Mouse (Mus musculus): Measurements from ENCODE around the gene Snx33.

The Snx33 gene

DNA sequence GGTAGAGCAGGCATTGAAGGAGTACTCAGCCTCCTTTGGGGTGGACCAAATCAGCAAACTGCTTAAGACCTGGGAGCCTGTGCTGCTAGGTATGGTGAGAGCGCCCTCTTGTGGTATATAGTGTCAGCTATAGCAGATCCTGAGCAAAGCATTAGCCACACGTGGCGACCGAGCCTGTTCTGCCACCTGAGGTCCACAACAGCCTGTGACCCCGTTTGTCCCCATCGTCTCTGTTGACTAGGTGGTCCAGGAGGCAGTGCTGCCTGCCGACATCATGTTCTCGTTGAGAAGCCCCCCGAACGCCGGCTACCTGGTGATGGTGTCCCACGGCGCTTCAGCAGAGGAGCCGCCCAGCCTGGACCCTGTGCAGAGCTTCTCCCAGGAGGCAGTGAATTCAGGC is 38.4 kb downstream of the Snx33 start:
- peak; percentile 60 for DNase-seq

- DNase-seq, result no peak
These were observed 40.6 kb downstream of the Snx33 start for GRCm38 (mm10) chr9:56887581-56887980.

GRCm38 (mm10) chr9:56886601-56887000 is 41.6 kb downstream of the Snx33 start:
- no peak for DNase-seq

DNA sequence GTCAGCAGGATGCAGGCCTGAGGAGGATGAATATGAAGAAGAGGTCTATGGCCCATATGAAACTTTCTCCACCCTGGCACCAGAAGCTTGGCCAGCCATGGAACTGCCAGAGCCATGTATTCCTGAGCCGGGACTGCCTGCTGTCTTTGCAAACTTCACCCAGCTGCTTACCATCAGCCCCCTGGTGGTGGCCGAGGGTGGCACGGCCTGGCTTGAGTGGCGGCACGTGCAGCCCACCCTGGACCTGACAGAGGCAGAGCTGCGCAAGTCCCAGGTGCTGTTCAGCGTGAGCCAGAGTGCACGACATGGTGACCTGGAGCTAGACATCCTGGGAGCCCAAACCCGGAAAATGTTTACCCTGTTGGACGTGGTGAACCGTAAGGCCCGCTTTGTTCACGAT is 42.1 kb downstream of the Snx33 start:
- peak; percentile 34 for DNase-seq

DNA sequence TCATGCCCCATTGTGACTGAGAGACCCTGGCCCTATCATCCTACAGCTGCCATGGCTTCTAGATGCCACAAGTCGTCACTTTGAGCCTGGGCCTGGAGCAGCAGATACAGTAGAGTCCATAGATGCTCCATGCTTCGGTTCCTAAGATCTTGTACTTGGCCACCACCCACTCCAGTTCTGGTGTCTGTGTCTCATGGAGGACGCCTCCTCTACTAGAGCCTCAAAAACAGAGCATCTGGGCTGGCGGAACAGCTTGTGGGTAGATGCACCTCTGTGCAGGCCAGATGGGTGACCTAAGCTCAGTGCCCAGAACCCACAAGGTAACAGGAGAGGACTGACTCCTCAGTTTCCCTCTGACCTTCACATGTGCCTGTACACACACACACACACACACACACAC is 43.8 kb downstream of the Snx33 start:
- no peak for DNase-seq

GRCm38 (mm10) chr9:56883470-56883869 is 44.7 kb downstream of the Snx33 start:
- DNase-seq, result no peak

GRCm38 (mm10) chr9:56882818-56883217 is 45.4 kb downstream of the Snx33 start:
- no peak for DNase-seq

- no peak for DNase-seq
These were observed 45.9 kb downstream of the Snx33 start for GRCm38 (mm10) chr9:56882283-56882682.

DNA sequence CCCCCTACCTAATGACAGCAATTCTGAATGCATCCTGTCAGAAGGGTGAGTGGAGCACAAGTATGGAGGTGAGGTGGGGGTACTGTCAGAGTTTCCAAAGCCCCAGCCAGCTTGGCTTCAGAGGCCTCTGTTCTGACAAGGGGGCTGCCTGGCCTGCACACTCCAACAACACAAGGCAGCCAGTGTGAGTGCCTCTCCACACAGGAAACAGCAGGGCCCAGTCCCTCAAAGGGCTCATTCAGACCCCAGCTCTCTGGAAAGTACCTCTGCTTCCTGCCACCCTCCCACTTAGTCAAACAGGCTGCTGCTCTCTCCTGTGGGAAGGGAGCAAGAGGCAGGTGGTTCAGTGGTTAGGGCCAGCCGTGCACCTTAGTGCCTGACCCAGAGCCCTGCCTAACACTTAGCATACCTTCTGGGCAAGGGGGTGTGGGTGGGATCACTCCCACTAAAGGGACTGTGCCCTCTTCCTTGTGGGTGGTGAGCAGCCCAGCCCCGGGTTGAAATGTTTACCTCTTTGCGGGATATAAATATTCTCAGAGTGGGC is 46.6 kb downstream of the Snx33 start:
- no peak for DNase-seq

- DNase-seq, result no peak
These were observed 47.4 kb downstream of the Snx33 start for GRCm38 (mm10) chr9:56880790-56881189.

- DNase-seq, result no peak
These were observed 50.9 kb downstream of the Snx33 start for GRCm38 (mm10) chr9:56877284-56877683.

GRCm38 (mm10) chr9:56876784-56877183 is 51.4 kb downstream of the Snx33 start:
- DNase-seq, result peak; percentile 37

DNA sequence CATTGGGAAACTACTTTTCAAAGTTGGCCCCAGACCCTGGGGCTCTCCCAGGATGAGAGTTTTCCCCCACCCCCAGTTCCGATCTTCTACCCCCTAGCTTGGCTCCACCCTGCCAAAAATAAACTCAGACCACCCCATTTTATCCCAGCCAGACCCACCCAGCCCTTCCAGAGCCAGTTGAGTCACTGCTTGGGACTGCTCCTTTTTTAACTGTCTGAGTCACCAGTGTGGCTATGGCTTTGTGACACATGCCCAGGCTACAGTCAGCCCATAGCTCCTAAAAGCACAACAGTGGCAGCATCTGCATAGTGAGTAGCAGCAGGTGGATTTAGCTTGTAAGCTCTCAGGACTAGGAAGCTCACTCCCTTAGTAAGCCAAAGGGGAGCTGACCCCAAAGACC is 55.1 kb downstream of the Snx33 start:
- DNase-seq, result no peak

GRCm38 (mm10) chr9:56872105-56872903 is 55.9 kb downstream of the Snx33 start:
- DNase-seq, result no peak

DNA sequence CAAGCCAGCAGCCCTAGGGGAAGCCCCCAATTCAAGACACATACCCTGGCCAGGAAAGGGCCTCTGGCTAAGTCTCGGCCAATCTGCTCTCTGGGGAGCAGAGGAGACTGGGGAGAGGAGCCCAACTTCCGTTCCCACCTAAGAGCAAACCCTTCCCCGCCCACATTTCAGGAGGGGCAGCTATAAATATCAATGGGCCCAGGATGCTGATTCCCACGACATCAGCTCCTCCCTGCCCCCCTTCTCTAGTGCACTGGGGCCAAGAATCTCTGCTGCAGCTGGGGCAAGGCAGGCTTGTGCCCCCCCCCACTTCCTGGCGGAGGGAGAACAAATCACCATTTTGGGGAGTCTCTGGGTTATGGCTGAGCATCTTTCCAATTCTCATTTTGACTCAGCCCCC is 57.0 kb downstream of the Snx33 start:
- DNase-seq, result no peak

- DNase-seq, result no peak
These were observed 57.4 kb downstream of the Snx33 start for GRCm38 (mm10) chr9:56870778-56871177.

GRCm38 (mm10) chr9:56869552-56869951 is 58.6 kb downstream of the Snx33 start:
- DNase-seq, result no peak

- peak; percentile 48 for DNase-seq
These were observed 59.9 kb downstream of the Snx33 start for GRCm38 (mm10) chr9:56868292-56868691.

All from liver (tissue).